Mouse (Mus musculus): ENCODE measurements at regions not wholly inside any gene's neighbourhood (a gene's known extent, or its start where the extent isn't known, plus 50 kb on each side); places are given as distances from the start of the nearest gene placed in this dataset.

GRCm38 (mm10) chr8:35268221-35268620 lies 497.4 kb upstream of the Gm19410 start:
- Histone ChIP-seq H3K9me3 (ENCODE audit: control insufficient read depth, low read length) (no peaks in the 10 kb centered on the region), H3K4me2 (ENCODE audit: low read depth, low read length) (no peak overlapping the region), H3K9ac (ENCODE audit: low read depth, low read length) (no peak overlapping the region), H3K27me3 (replicated peaks; ENCODE audit: control insufficient read depth, insufficient read depth, low read length) (no peaks in the 10 kb centered on the region), H3K4me3 (ENCODE audit: low read length) (no peak overlapping the region), H3K27ac (ENCODE audit: low read length) (no peak overlapping the region), H3K36me3 (ENCODE audit: control insufficient read depth, insufficient read depth, low read length) (no peaks in the 10 kb centered on the region), H3K4me1 (ENCODE audit: control insufficient read depth, insufficient read depth, low read length) (no peaks in the 10 kb centered on the region)
- no peak for ATAC-seq
- 83% methylated on average over 5 of the region's 5 CpGs for WGBS

- H3K9me3 ChIP-seq (ENCODE audit: control insufficient read depth, low read length): no peaks in the 10 kb centered on the region
- no peak for ATAC-seq
- no peaks in the 10 kb centered on the region for H3K36me3 ChIP-seq (ENCODE audit: control insufficient read depth, insufficient read depth, low read length)
- no peak overlapping the region for H3K4me3 ChIP-seq (ENCODE audit: low read length)
- 98% methylated on average over 2 of the region's 2 CpGs for WGBS
- H3K9ac ChIP-seq (ENCODE audit: low read depth, low read length): no peak overlapping the region
- H3K27me3 ChIP-seq (replicated peaks; ENCODE audit: control insufficient read depth, insufficient read depth, low read length): no peaks in the 10 kb centered on the region
- no peak overlapping the region for H3K4me2 ChIP-seq (ENCODE audit: low read depth, low read length)
- H3K4me1 ChIP-seq (ENCODE audit: control insufficient read depth, insufficient read depth, low read length): no peaks in the 10 kb centered on the region
- no peak overlapping the region for H3K27ac ChIP-seq (ENCODE audit: low read length)
Observed at GRCm38 (mm10) chr8:35268986-35269385, 496.6 kb upstream of the Gm19410 start.

- Histone ChIP-seq H3K9me3 (ENCODE audit: control insufficient read depth, low read length) (no peaks in the 10 kb centered on the region), H3K27me3 (replicated peaks; ENCODE audit: control insufficient read depth, insufficient read depth, low read length) (no peaks in the 10 kb centered on the region), H3K4me3 (ENCODE audit: low read length) (no peak overlapping the region), H3K4me2 (ENCODE audit: low read depth, low read length) (no peak overlapping the region), H3K27ac (ENCODE audit: low read length) (no peak overlapping the region), H3K9ac (ENCODE audit: low read depth, low read length) (no peak overlapping the region), H3K4me1 (ENCODE audit: control insufficient read depth, insufficient read depth, low read length) (no peaks in the 10 kb centered on the region), H3K36me3 (ENCODE audit: control insufficient read depth, insufficient read depth, low read length) (no peaks in the 10 kb centered on the region)
- ATAC-seq: no peak
- 76% methylated on average over 8 of the region's 8 CpGs for WGBS
Observed at GRCm38 (mm10) chr8:35275972-35276371, 489.6 kb upstream of the Gm19410 start.

- H3K27ac ChIP-seq (ENCODE audit: low read length): no peak overlapping the region
- H3K9me3 ChIP-seq (ENCODE audit: control insufficient read depth, low read length): no peaks in the 10 kb centered on the region
- no peak overlapping the region for H3K4me3 ChIP-seq (ENCODE audit: low read length)
- H3K9ac ChIP-seq (ENCODE audit: low read depth, low read length): no peak overlapping the region
- ATAC-seq: no peak
- no peaks in the 10 kb centered on the region for H3K36me3 ChIP-seq (ENCODE audit: control insufficient read depth, insufficient read depth, low read length)
- WGBS: 86% methylated on average over 7 of the region's 7 CpGs
- H3K4me2 ChIP-seq (ENCODE audit: low read depth, low read length): no peak overlapping the region
- H3K4me1 ChIP-seq (ENCODE audit: control insufficient read depth, insufficient read depth, low read length): no peaks in the 10 kb centered on the region
- no peaks in the 10 kb centered on the region for H3K27me3 ChIP-seq (replicated peaks; ENCODE audit: control insufficient read depth, insufficient read depth, low read length)
Observed at GRCm38 (mm10) chr8:35276460-35276859, 489.1 kb upstream of the Gm19410 start.

- WGBS: 92% methylated on average over 8 of the region's 8 CpGs
Observed at GRCm38 (mm10) chr8:35278946-35279345, 486.6 kb upstream of the Gm19410 start.

GRCm38 (mm10) chr8:35280741-35281140 lies 484.8 kb upstream of the Gm19410 start:
- H3K9ac ChIP-seq (ENCODE audit: low read depth, low read length): no peak overlapping the region
- ATAC-seq: no peak
- H3K27me3 ChIP-seq (replicated peaks; ENCODE audit: control insufficient read depth, insufficient read depth, low read length): no peaks in the 10 kb centered on the region
- H3K36me3 ChIP-seq (ENCODE audit: control insufficient read depth, insufficient read depth, low read length): no peaks in the 10 kb centered on the region
- H3K4me1 ChIP-seq (ENCODE audit: control insufficient read depth, insufficient read depth, low read length): no peaks in the 10 kb centered on the region
- no peaks in the 10 kb centered on the region for H3K9me3 ChIP-seq (ENCODE audit: control insufficient read depth, low read length)
- H3K4me2 ChIP-seq (ENCODE audit: low read depth, low read length): no peak overlapping the region
- H3K4me3 ChIP-seq (ENCODE audit: low read length): no peak overlapping the region
- H3K27ac ChIP-seq (ENCODE audit: low read length): no peak overlapping the region
- WGBS: 86% methylated on average over 6 of the region's 6 CpGs

More at GRCm38 (mm10) chr8:35278946-35279345, 486.6 kb upstream of the Gm19410 start:
- Histone ChIP-seq H3K27ac (ENCODE audit: low read length) (no peak overlapping the region), H3K9me3 (ENCODE audit: control insufficient read depth, low read length) (no peaks in the 10 kb centered on the region), H3K4me2 (ENCODE audit: low read depth, low read length) (no peak overlapping the region), H3K4me3 (ENCODE audit: low read length) (no peak overlapping the region), H3K36me3 (ENCODE audit: control insufficient read depth, insufficient read depth, low read length) (no peaks in the 10 kb centered on the region), H3K27me3 (replicated peaks; ENCODE audit: control insufficient read depth, insufficient read depth, low read length) (no peaks in the 10 kb centered on the region), H3K4me1 (ENCODE audit: control insufficient read depth, insufficient read depth, low read length) (no peaks in the 10 kb centered on the region), H3K9ac (ENCODE audit: low read depth, low read length) (no peak overlapping the region)
- ATAC-seq: no peak

- Histone ChIP-seq H3K9me3 (ENCODE audit: control insufficient read depth, low read length) (no peaks in the 10 kb centered on the region), H3K4me3 (ENCODE audit: low read length) (no peak overlapping the region), H3K27me3 (replicated peaks; ENCODE audit: control insufficient read depth, insufficient read depth, low read length) (no peaks in the 10 kb centered on the region), H3K27ac (ENCODE audit: low read length) (no peak overlapping the region), H3K4me1 (ENCODE audit: control insufficient read depth, insufficient read depth, low read length) (no peaks in the 10 kb centered on the region), H3K4me2 (ENCODE audit: low read depth, low read length) (no peak overlapping the region), H3K9ac (ENCODE audit: low read depth, low read length) (no peak overlapping the region), H3K36me3 (ENCODE audit: control insufficient read depth, insufficient read depth, low read length) (no peaks in the 10 kb centered on the region)
- ATAC-seq: no peak
- 91% methylated on average over 9 of the region's 9 CpGs for WGBS
Observed at GRCm38 (mm10) chr8:35283366-35283765, 482.2 kb upstream of the Gm19410 start.

GRCm38 (mm10) chr8:35289018-35289417 lies 476.6 kb upstream of the Gm19410 start:
- Histone ChIP-seq H3K4me1 (ENCODE audit: control insufficient read depth, insufficient read depth, low read length) (peaks cover 7% of the 10 kb centered on the region), H3K9me3 (ENCODE audit: control insufficient read depth, low read length) (peaks cover 2% of the 10 kb centered on the region), H3K9ac (ENCODE audit: low read depth, low read length) (no peak overlapping the region), H3K27me3 (replicated peaks; ENCODE audit: control insufficient read depth, insufficient read depth, low read length) (no peaks in the 10 kb centered on the region), H3K4me2 (ENCODE audit: low read depth, low read length) (no peak overlapping the region), H3K27ac (ENCODE audit: low read length) (no peak overlapping the region), H3K4me3 (ENCODE audit: low read length) (no peak overlapping the region), H3K36me3 (ENCODE audit: control insufficient read depth, insufficient read depth, low read length) (no peaks in the 10 kb centered on the region)
- 65% methylated on average over 5 of the region's 5 CpGs for WGBS
- no peak for ATAC-seq

- ATAC-seq: no peak
- Histone ChIP-seq H3K9ac (ENCODE audit: low read depth, low read length) (no peak overlapping the region), H3K9me3 (ENCODE audit: control insufficient read depth, low read length) (peaks cover 2% of the 10 kb centered on the region), H3K4me1 (ENCODE audit: control insufficient read depth, insufficient read depth, low read length) (peaks cover 10% of the 10 kb centered on the region), H3K27me3 (replicated peaks; ENCODE audit: control insufficient read depth, insufficient read depth, low read length) (no peaks in the 10 kb centered on the region), H3K4me3 (ENCODE audit: low read length) (no peak overlapping the region), H3K4me2 (ENCODE audit: low read depth, low read length) (no peak overlapping the region), H3K27ac (ENCODE audit: low read length) (no peak overlapping the region), H3K36me3 (ENCODE audit: control insufficient read depth, insufficient read depth, low read length) (no peaks in the 10 kb centered on the region)
- WGBS: 57% methylated on average over 4 of the region's 4 CpGs
Observed at GRCm38 (mm10) chr8:35289967-35290366, 475.6 kb upstream of the Gm19410 start.

GRCm38 (mm10) chr8:35293437-35294126 lies 472.0 kb upstream of the Gm19410 start:
- no peaks in the 10 kb centered on the region for H3K36me3 ChIP-seq (ENCODE audit: control insufficient read depth, insufficient read depth, low read length)
- no peaks in the 10 kb centered on the region for H3K27me3 ChIP-seq (replicated peaks; ENCODE audit: control insufficient read depth, insufficient read depth, low read length)
- H3K27ac ChIP-seq (ENCODE audit: low read length): no peak overlapping the region
- H3K4me3 ChIP-seq (ENCODE audit: low read length): no peak overlapping the region
- ATAC-seq: peak; percentile 72
- peaks cover 10% of the 10 kb centered on the region for H3K4me1 ChIP-seq (ENCODE audit: control insufficient read depth, insufficient read depth, low read length)
- peak overlapping the region; percentile 24 for H3K4me2 ChIP-seq (ENCODE audit: low read depth, low read length)
- peaks cover 2% of the 10 kb centered on the region for H3K9me3 ChIP-seq (ENCODE audit: control insufficient read depth, low read length)
- H3K9ac ChIP-seq (ENCODE audit: low read depth, low read length): no peak overlapping the region
- 26% methylated on average over 14 of the region's 14 CpGs for WGBS

Measured in intestine, embryonic 16.5 days (tissue).